Mouse (Mus musculus) stomach, embryonic 16.5 days (tissue): ENCODE measurements around the gene Ubiad1. TPM values are rescaled to one million over a fixed set of nuclear protein-coding genes. Genes with fewer than 3 reads are reported as not detected.

Experiments used
- ATAC-seq: fragments of 200-750 bp; cut with Nextera tagmentation; 2 replicates; pipeline ENCODE4 v1.8.0; 2017; ENCODE audit warnings: moderate number of reproducible peaks, moderate TSS enrichment; ENCODE audit not compliant: insufficient read depth, low FRiP score
- H3K27ac ChIP-seq: fragments of 300-500 bp; sonication (generic); 2 replicates; pipeline ENCODE4 v1.5.1; 2014; ENCODE audit warnings: low read length
- H3K27me3 ChIP-seq: fragments of 300-500 bp; sonication (generic); 2 replicates; pipeline ENCODE4 v1.6.1; 2014; ENCODE audit warnings: low read length, control low read depth, mixed read lengths; ENCODE audit not compliant: control insufficient read depth, insufficient read depth
- H3K36me3 ChIP-seq: fragments of 300-500 bp; sonication (generic); 2 replicates; pipeline ENCODE4 v1.6.1; 2014; ENCODE audit warnings: low read length; ENCODE audit not compliant: control insufficient read depth, insufficient read depth
- H3K4me1 ChIP-seq: fragments of 300-500 bp; sonication (generic); 2 replicates; pipeline ENCODE4 v1.6.1; 2014; ENCODE audit warnings: low read length, control low read depth, mixed read lengths; ENCODE audit not compliant: control insufficient read depth, insufficient read depth
- H3K4me2 ChIP-seq: fragments of 300-500 bp; sonication (generic); 2 replicates; pipeline ENCODE4 v1.6.1; 2014; ENCODE audit warnings: low read depth, low read length, mixed read lengths
- H3K4me3 ChIP-seq: fragments of 300-500 bp; sonication (generic); replicated peaks from 2 replicates; pipeline ENCODE4 v1.5.1; 2014; ENCODE audit warnings: mild to moderate bottlenecking, low read length
- H3K9ac ChIP-seq: fragments of 300-500 bp; sonication (generic); 2 replicates; pipeline ENCODE4 v1.6.1; 2014; ENCODE audit warnings: low read length
- H3K9me3 ChIP-seq: fragments of 300-500 bp; sonication (generic); replicated peaks from 2 replicates; pipeline ENCODE4 v1.6.1; 2016; ENCODE audit warnings: low read length, control low read depth; ENCODE audit not compliant: control insufficient read depth
- WGBS: fragments of 180-500 bp; shearing (Covaris S2); extraction: QIAGEN DNeasy Blood & Tissue Kit; methylation state at CpG from one replicate; pipeline ENCODE4 v1.1.7; 2014; 5-methylcytosine and 5-hydroxymethylcytosine counted together
- polyA plus RNA-seq: library from polyadenylated mRNA; unstranded; fragments of >200 nt; fragmentation: Nextera tagmentation; extraction: Ambion mirVana; gene quantifications from 2 replicates; pipeline ENCODE4 v1.2.1, GENCODE M21; 2015

The Ubiad1 gene
- polyA plus RNA-seq, 1 experiment from 2014 or later: 20.0 TPM

DNA sequence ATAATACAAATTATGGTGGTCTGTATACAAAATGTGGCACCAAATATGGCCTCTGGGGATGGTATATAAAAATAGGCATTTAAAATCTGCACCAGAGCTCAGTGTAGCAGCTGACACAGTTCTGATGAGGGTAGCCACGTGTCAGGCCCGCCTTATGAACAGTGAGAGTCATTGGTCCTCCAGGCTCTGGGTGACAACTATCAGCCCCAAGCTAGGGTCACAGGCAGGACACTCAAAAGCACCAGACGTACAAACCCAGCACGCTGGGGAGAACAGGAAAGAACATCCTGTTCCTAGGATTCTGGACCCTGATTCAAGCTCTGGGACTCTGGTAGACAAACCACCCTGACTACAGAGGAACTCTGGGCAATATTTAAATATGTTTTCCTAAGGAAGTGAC, 10.0 kb downstream of the Ubiad1 start:
- 80% methylated on average over 4 of the region's 4 CpGs for WGBS
- no peak for ATAC-seq
- H3K27me3 ChIP-seq: no peaks in the 10 kb centered on the region
- no peaks in the 10 kb centered on the region for H3K4me1 ChIP-seq
- H3K9ac ChIP-seq: no peak overlapping the region
- no peak overlapping the region for H3K4me3 ChIP-seq
- no peaks in the 10 kb centered on the region for H3K36me3 ChIP-seq
- no peaks in the 10 kb centered on the region for H3K9me3 ChIP-seq
- no peak overlapping the region for H3K27ac ChIP-seq
- no peak overlapping the region for H3K4me2 ChIP-seq

DNA sequence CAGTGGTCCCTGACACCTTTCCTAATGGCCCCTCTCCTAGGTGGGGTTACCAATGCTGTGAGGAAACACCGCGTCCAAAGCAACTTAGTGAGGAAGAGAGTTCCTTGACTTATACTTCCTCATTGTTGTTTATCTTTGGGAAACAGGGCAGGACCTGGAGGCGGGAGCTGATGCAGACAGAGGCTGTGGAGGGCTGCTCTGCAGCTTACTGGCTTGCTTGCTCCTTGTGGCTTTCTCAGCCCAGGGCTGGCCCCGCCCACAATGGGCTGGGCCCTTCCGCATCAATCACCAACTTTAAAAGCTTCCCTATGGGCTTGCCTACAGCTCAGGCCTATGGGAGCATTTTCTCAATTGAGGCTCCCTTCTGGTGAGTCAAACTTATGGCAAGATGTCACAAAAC, 10.8 kb downstream of the Ubiad1 start:
- WGBS: 72% methylated on average over 5 of the region's 5 CpGs
- ATAC-seq: no peak
- no peak overlapping the region for H3K4me2 ChIP-seq
- H3K4me1 ChIP-seq: no peaks in the 10 kb centered on the region
- H3K36me3 ChIP-seq: no peaks in the 10 kb centered on the region
- no peak overlapping the region for H3K4me3 ChIP-seq
- H3K9me3 ChIP-seq: no peaks in the 10 kb centered on the region
- no peak overlapping the region for H3K9ac ChIP-seq
- H3K27me3 ChIP-seq: no peaks in the 10 kb centered on the region
- H3K27ac ChIP-seq: no peak overlapping the region

DNA sequence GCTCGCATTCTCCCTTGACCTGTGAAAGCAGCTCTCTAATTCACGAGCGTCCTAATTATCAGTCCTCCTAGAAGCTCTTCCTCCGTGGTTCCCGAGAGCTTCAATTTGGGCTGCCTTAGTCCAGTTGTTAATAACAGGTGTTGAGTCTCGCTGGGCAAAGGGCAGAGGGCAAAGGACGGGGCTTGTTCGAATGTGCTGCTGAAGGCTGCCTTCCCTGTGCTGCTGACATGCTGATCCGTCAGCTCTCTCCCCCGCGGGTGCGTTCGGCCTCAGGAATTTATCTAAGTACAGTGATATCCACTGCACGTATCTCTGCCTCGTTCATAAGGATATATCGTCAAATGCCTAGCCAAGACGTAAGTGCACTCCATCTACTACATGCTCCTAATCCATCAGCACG, 11.2 kb downstream of the Ubiad1 start:
- no peak overlapping the region for H3K4me2 ChIP-seq
- no peak overlapping the region for H3K27ac ChIP-seq
- H3K4me1 ChIP-seq: no peaks in the 10 kb centered on the region
- H3K9me3 ChIP-seq: no peaks in the 10 kb centered on the region
- ATAC-seq: no peak
- no peak overlapping the region for H3K4me3 ChIP-seq
- 75% methylated on average over 18 of the region's 18 CpGs for WGBS
- H3K27me3 ChIP-seq: no peaks in the 10 kb centered on the region
- no peak overlapping the region for H3K9ac ChIP-seq
- H3K36me3 ChIP-seq: no peaks in the 10 kb centered on the region

DNA sequence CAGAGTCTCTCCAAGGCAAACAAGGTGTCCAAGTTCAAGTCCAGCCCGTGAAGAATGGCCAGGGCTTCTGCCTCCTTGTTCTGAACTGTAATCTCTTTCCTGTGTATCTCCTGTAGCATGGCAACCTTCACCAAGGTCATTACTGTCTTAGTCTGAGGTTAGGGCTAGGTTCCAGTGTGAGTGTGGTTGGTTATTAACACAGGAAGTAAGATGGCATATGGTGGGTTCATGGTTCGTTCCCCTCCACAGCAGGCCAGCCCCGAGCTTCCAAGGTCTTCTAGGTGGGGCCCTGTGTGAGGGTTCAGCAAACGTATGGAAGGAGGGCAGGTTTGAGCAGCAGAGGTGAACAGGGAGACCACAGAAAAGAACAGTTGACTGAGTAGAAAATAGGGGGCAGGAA, 12.1 kb downstream of the Ubiad1 start:
- no peaks in the 10 kb centered on the region for H3K9me3 ChIP-seq
- no peak overlapping the region for H3K4me2 ChIP-seq
- H3K9ac ChIP-seq: no peak overlapping the region
- no peaks in the 10 kb centered on the region for H3K27me3 ChIP-seq
- no peak overlapping the region for H3K4me3 ChIP-seq
- no peaks in the 10 kb centered on the region for H3K36me3 ChIP-seq
- no peak overlapping the region for H3K27ac ChIP-seq
- WGBS: 74% methylated on average over 4 of the region's 4 CpGs
- H3K4me1 ChIP-seq: no peaks in the 10 kb centered on the region
- ATAC-seq: no peak

DNA sequence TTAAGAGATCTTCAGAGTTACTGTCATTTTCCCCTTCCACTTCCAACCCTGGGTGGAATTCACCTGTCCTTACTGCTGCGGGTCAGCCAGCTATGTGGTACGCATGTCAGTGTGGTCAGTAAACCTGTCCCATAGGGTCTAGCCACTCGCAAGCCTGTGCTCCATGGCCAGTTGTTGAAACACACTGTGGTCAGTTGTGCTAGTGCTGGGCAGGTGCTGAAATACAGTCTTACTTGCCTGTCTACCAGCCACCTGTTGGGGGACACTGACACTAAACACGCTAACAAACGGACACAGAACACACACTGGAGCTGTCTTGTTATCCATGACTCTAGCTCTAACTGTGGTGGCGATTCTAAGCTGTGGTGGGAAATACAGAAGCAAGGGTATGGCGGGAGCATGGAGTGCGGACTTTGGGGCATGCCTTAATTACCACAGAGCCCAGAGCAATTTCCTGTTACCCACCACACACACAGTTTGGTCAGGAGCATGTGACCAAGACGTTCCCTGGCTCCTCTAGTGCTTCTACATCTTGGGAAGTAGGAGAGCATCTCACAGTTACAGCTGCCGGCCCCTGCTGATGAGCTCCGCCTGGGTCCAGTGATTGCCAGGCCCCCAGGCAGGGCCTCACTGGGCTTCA, 13.6 kb downstream of the Ubiad1 start:
- Histone ChIP-seq H3K4me1 (no peaks in the 10 kb centered on the region), H3K4me3 (no peak overlapping the region), H3K27me3 (no peaks in the 10 kb centered on the region), H3K27ac (no peak overlapping the region), H3K9me3 (no peaks in the 10 kb centered on the region), H3K4me2 (no peak overlapping the region), H3K36me3 (no peaks in the 10 kb centered on the region), H3K9ac (no peak overlapping the region)
- no peak for ATAC-seq
- 85% methylated on average over 11 of the region's 11 CpGs for WGBS

DNA sequence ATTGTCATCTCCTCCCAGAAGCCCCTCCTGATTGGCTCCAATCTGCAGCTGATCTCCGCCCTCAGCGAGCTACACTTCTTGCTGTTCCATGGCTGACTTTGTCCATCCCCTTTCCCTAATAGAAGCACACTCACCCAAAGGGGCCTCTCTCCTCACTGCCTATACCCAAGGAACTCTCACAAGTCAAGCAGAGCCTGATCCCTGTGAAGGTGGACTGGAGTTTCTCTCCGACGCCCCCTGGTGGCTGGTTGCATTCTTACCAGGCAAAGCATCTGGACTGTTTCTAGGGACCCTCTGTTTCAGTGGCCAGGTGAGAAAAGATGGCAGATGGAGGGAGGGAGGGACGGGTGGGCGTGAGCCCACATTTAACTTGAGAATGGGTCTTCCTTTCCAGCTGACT, 14.9 kb downstream of the Ubiad1 start:
- no peak for ATAC-seq
- no peaks in the 10 kb centered on the region for H3K36me3 ChIP-seq
- H3K27me3 ChIP-seq: no peaks in the 10 kb centered on the region
- no peak overlapping the region for H3K4me2 ChIP-seq
- H3K4me1 ChIP-seq: no peaks in the 10 kb centered on the region
- no peaks in the 10 kb centered on the region for H3K9me3 ChIP-seq
- H3K4me3 ChIP-seq: no peak overlapping the region
- H3K27ac ChIP-seq: no peak overlapping the region
- WGBS: 24% methylated on average over 6 of the region's 6 CpGs
- no peak overlapping the region for H3K9ac ChIP-seq

DNA sequence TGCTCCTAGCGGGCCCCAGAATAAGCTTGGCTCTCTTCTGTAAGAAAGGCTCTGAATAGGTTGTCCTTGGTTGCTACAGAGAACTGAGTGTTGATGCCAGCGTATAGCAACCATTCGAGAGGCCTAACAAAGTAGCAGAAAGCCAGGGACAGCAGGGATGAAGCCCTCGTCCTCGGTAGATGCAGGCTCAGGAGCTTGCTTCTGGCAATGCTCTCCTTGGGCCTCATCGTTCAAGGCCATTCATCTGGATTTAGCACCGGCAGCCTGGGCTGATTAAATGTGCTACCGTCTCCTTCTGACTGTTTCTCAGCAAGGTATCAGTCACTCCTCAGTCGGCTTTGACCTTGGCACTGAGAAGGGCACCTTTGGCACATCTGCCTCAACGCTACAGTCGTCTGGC, 15.4 kb downstream of the Ubiad1 start:
- no peak for ATAC-seq
- 85% methylated on average over 11 of the region's 11 CpGs for WGBS

DNA sequence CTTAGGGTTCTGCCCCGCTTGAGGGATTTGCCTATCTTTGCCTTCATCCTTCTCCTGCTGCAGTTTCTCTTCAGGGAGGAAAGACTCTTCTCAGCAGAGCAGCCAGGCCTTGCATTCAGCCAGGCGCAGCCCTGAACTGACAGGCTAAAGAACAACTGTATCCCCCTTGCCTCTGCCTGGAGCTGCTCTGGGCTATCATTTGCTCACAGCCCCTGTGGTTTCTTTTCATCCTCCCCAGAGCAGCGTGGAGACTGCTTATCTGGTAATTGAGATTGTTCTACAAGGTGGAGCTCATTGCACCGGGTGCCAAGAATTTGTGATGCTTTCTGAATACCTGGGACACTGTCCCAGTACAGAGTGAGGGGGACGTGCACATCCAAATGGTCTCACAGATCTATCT, 16.0 kb downstream of the Ubiad1 start:
- H3K4me1 ChIP-seq: no peaks in the 10 kb centered on the region
- H3K4me2 ChIP-seq: no peak overlapping the region
- H3K27ac ChIP-seq: no peak overlapping the region
- 75% methylated on average over 5 of the region's 5 CpGs for WGBS
- no peak for ATAC-seq
- H3K4me3 ChIP-seq: no peak overlapping the region
- H3K27me3 ChIP-seq: no peaks in the 10 kb centered on the region
- H3K36me3 ChIP-seq: no peaks in the 10 kb centered on the region
- H3K9me3 ChIP-seq: no peaks in the 10 kb centered on the region
- H3K9ac ChIP-seq: no peak overlapping the region

More for the DNA sequence above, 15.4 kb downstream of the Ubiad1 start:
- Histone ChIP-seq H3K4me2 (no peak overlapping the region), H3K4me3 (no peak overlapping the region), H3K9me3 (no peaks in the 10 kb centered on the region), H3K27ac (no peak overlapping the region), H3K9ac (no peak overlapping the region), H3K36me3 (no peaks in the 10 kb centered on the region), H3K4me1 (no peaks in the 10 kb centered on the region), H3K27me3 (no peaks in the 10 kb centered on the region)

DNA sequence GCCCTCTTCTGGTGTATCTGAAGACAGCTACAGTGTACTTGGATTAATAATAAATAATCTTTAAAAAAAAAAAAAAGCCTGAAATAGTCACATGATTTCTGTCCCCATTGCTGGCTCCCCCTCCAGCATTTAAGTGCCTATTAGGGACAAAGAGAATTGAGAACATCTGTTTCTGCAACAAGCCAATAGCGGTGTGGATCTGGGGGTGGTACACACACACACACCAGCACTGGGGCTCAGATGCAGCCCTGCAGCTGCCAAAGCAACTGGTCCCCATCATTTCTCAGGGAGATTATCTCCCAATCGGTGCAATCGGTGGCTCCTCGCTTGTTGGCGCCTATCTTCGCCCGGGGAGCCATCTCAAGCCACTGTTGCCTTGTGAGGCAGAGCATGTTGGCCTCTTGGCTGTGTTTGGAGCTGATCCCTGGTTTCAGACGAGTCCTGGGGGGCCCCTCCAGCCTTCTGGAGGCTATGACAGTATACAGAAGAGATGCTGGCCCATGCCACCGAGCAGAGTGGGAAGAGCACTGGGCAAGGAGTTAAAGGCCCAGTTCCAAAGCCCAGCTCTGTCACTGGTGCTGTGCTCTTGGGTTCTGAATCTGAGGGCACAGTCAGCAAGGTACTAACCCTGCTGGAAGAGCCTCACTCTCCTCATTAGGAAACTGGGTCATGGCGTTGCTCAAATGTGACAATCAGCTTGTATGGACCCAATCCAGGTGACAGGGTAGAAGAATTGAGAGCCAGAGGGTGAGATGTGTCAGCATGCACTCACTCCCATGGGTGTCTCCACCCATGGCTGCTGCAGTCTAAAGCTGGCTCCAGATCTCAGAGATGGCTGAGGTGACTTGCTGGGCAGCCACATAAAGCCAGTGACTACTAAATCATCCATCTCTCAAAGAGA, 17.4 kb downstream of the Ubiad1 start:
- H3K4me1 ChIP-seq: no peaks in the 10 kb centered on the region
- 75% methylated on average over 10 of the region's 10 CpGs for WGBS
- no peak overlapping the region for H3K27ac ChIP-seq
- H3K4me3 ChIP-seq: no peak overlapping the region
- no peak overlapping the region for H3K9ac ChIP-seq
- no peak for ATAC-seq
- H3K9me3 ChIP-seq: no peaks in the 10 kb centered on the region
- no peaks in the 10 kb centered on the region for H3K27me3 ChIP-seq
- no peak overlapping the region for H3K4me2 ChIP-seq
- H3K36me3 ChIP-seq: no peaks in the 10 kb centered on the region
